Mouse (Mus musculus): ENCODE results near the gene Inha. TPM values are rescaled to one million over a fixed set of nuclear protein-coding genes. Genes with fewer than 3 reads are reported as not detected.

Gene Inha
- total RNA-seq, 1 experiment, result 0.80 TPM

GRCm38 (mm10) chr1:75517984-75518383, 11.1 kb downstream of the Inha start:
- in situ Hi-C loops (cut with MboI; ENCODE audit: low sequenced_read_pairs in 2 of 2, unreplicated experiment in 2 of 2), result no loop called here
- Histone ChIP-seq H3K27ac (ENCODE audit: insufficient read depth, low read depth, low read length, poor library complexity, severe bottlenecking) (peak overlapping the region; percentile 72), H3K4me1 (ENCODE audit: control insufficient read depth in 2 of 2, insufficient read depth in 2 of 2, low read length in 2 of 2, poor library complexity in 1 of 2) (peaks cover 4 to 11% of the 10 kb centered on the region in 2 experiments), H3K9me3 (ENCODE audit: control insufficient read depth, insufficient read depth, low read depth, low read length) (no peaks in the 10 kb centered on the region), H3K4me3 (ENCODE audit: insufficient read depth in 1 of 2, low read depth in 1 of 2, low read length in 2 of 2, poor library complexity in 1 of 2, severe bottlenecking in 1 of 2) (no peak overlapping the region), H3K36me3 (ENCODE audit: control insufficient read depth, insufficient read depth, low read length, poor library complexity, severe bottlenecking) (no peaks in the 10 kb centered on the region), H3K9ac (ENCODE audit: insufficient read depth, low read depth, low read length, poor library complexity, severe bottlenecking) (peak overlapping the region; percentile 32; the same call in 1 of the 2 replicates)
- TF ChIP-seq HCFC1 (IDR thresholded peaks at IDR 0.05; ENCODE audit: borderline replicate concordance, insufficient read depth, low read length) (no peak), MAFK (IDR thresholded peaks at IDR 0.05; ENCODE audit: insufficient read depth, low read depth, low read length) (no peak), ZNF384 (IDR thresholded peaks at IDR 0.05; ENCODE audit: low read depth, low read length) (no peak), ZC3H11A (IDR thresholded peaks at IDR 0.05; ENCODE audit: borderline replicate concordance, low read depth, low read length) (no peak), CHD2 (IDR thresholded peaks at IDR 0.05; ENCODE audit: low read depth, low read length) (no peak)
- no peak for DNase-seq (ENCODE audit: low read depth, low spot score)

DNA sequence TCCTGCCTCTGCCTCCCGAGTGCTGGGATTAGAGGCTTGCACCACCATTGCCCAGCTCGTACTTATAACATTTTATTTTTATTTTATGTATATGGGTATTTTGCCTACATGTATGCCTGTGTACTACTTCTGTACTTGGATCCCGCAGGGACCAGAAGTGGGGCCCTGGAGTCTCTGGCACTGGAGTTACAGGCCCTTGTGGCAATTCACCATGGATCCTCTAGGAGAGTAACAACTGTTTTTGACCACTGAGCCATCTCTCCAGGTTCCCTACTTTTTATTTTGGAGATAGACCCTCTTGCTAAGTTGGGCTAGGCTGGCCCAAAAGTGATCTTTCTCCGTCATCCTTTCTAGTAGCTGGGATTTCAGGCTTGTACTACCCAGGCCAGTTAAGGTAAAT, 11.6 kb downstream of the Inha start:
- TF ChIP-seq CHD2 (IDR thresholded peaks at IDR 0.05; ENCODE audit: low read depth, low read length) (no peak), HCFC1 (IDR thresholded peaks at IDR 0.05; ENCODE audit: borderline replicate concordance, insufficient read depth, low read length) (no peak), MAFK (IDR thresholded peaks at IDR 0.05; ENCODE audit: insufficient read depth, low read depth, low read length) (no peak), ZNF384 (IDR thresholded peaks at IDR 0.05; ENCODE audit: low read depth, low read length) (no peak), ZC3H11A (IDR thresholded peaks at IDR 0.05; ENCODE audit: borderline replicate concordance, low read depth, low read length) (no peak)
- Histone ChIP-seq H3K36me3 (ENCODE audit: control insufficient read depth, insufficient read depth, low read length, poor library complexity, severe bottlenecking) (no peaks in the 10 kb centered on the region), H3K9me3 (ENCODE audit: control insufficient read depth, insufficient read depth, low read depth, low read length) (no peaks in the 10 kb centered on the region), H3K4me3 (ENCODE audit: insufficient read depth in 1 of 2, low read depth in 1 of 2, low read length in 2 of 2, poor library complexity in 1 of 2, severe bottlenecking in 1 of 2) (no peak overlapping the region), H3K9ac (ENCODE audit: insufficient read depth, low read depth, low read length, poor library complexity, severe bottlenecking) (peak overlapping the region; percentile 32; the same call in 1 of the 2 replicates), H3K27ac (ENCODE audit: insufficient read depth, low read depth, low read length, poor library complexity, severe bottlenecking) (peak overlapping the region; percentile 72), H3K4me1 (ENCODE audit: control insufficient read depth in 2 of 2, insufficient read depth in 2 of 2, low read length in 2 of 2, poor library complexity in 1 of 2) (peaks cover 0 to 8% of the 10 kb centered on the region in 2 experiments; a peak in 2 of 4 replicates)
- no peak for DNase-seq (ENCODE audit: low read depth, low spot score)
- in situ Hi-C loops (cut with MboI; ENCODE audit: low sequenced_read_pairs in 2 of 2, unreplicated experiment in 2 of 2), result no loop called here

GRCm38 (mm10) chr1:75519576-75519975, 12.7 kb downstream of the Inha start:
- no peaks in the 10 kb centered on the region for H3K36me3 ChIP-seq (ENCODE audit: control insufficient read depth, insufficient read depth, low read length, poor library complexity, severe bottlenecking)
- no peak overlapping the region for H3K27ac ChIP-seq (ENCODE audit: insufficient read depth, low read depth, low read length, poor library complexity, severe bottlenecking)
- TF ChIP-seq CHD2 (IDR thresholded peaks at IDR 0.05; ENCODE audit: low read depth, low read length), result no peak
- TF ChIP-seq ZNF384 (IDR thresholded peaks at IDR 0.05; ENCODE audit: low read depth, low read length), result no peak
- TF ChIP-seq MAFK (IDR thresholded peaks at IDR 0.05; ENCODE audit: insufficient read depth, low read depth, low read length), result no peak
- no peak overlapping the region for H3K4me3 ChIP-seq (ENCODE audit: insufficient read depth in 1 of 2, low read depth in 1 of 2, low read length in 2 of 2, poor library complexity in 1 of 2, severe bottlenecking in 1 of 2)
- peaks cover 0 to 8% of the 10 kb centered on the region in 2 experiments; a peak in 2 of 4 replicates for H3K4me1 ChIP-seq (ENCODE audit: control insufficient read depth in 2 of 2, insufficient read depth in 2 of 2, low read length in 2 of 2, poor library complexity in 1 of 2)
- H3K9ac ChIP-seq (ENCODE audit: insufficient read depth, low read depth, low read length, poor library complexity, severe bottlenecking), result no peak overlapping the region
- DNase-seq (ENCODE audit: low read depth, low spot score), result no peak
- in situ Hi-C loops (cut with MboI; ENCODE audit: low sequenced_read_pairs in 2 of 2, unreplicated experiment in 2 of 2), result no loop called here
- no peaks in the 10 kb centered on the region for H3K9me3 ChIP-seq (ENCODE audit: control insufficient read depth, insufficient read depth, low read depth, low read length)

GRCm38 (mm10) chr1:75521321-75522031, 14.6 kb downstream of the Inha start, which contains the start of gene Stk11ip:
Gene Stk11ip (plus strand): TSS chr1:75521529.
- TF ChIP-seq ZNF384 (IDR thresholded peaks at IDR 0.05; ENCODE audit: low read depth, low read length) (no peak), ZC3H11A (IDR thresholded peaks at IDR 0.05; ENCODE audit: borderline replicate concordance, low read depth, low read length) (no peak), HCFC1 (IDR thresholded peaks at IDR 0.05; ENCODE audit: borderline replicate concordance, insufficient read depth, low read length) (no peak; the same call in 1 of the 2 replicates), MAFK (IDR thresholded peaks at IDR 0.05; ENCODE audit: insufficient read depth, low read depth, low read length) (no peak), CHD2 (IDR thresholded peaks at IDR 0.05; ENCODE audit: low read depth, low read length) (no peak)
- Histone ChIP-seq H3K36me3 (ENCODE audit: control insufficient read depth, insufficient read depth, low read length, poor library complexity, severe bottlenecking) (no peaks in the 10 kb centered on the region), H3K27ac (ENCODE audit: insufficient read depth, low read depth, low read length, poor library complexity, severe bottlenecking) (peak within 1 kb of the TSS; percentile 89), H3K4me3 (ENCODE audit: insufficient read depth in 1 of 2, low read depth in 1 of 2, low read length in 2 of 2, poor library complexity in 1 of 2, severe bottlenecking in 1 of 2) (peak within 1 kb of the TSS; percentile 94 to 96), H3K9me3 (ENCODE audit: control insufficient read depth, insufficient read depth, low read depth, low read length) (no peaks in the 10 kb centered on the region), H3K9ac (ENCODE audit: insufficient read depth, low read depth, low read length, poor library complexity, severe bottlenecking) (peak within 1 kb of the TSS; percentile 88), H3K4me1 (ENCODE audit: control insufficient read depth in 2 of 2, insufficient read depth in 2 of 2, low read length in 2 of 2, poor library complexity in 1 of 2) (peaks cover 0 to 8% of the 10 kb centered on the region in 2 experiments; a peak in 2 of 4 replicates)
- DNase-seq (ENCODE audit: low read depth, low spot score), result peak; percentile 91
- in situ Hi-C loops (cut with MboI; ENCODE audit: low sequenced_read_pairs in 2 of 2, unreplicated experiment in 2 of 2), result no loop called here

Measured in ES-E14 (cell line).